9 mouse cellular contexts compared by ENCODE assay signal in the genomic region with DNA sequence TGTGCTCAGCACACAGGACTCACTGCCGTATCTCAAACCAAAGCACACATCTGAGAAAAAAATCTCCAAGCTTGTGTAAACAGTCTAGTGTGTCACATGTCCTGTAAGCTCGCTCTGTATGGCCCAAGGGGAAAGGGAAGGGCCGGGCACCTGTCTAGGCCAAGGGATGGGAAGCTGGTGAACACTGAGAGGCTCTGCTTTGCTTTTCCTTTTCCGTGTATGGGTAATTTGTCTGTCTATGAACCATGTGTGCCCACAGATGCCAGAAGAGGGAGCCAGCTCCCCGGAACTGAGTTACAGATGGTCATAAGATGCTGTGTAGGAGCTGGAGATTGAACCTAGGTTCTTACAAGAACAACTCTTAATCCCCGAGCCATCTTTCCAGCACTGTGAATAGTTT. TPM values are rescaled to one million over a fixed set of nuclear protein-coding genes. Genes with fewer than 3 reads are reported as not detected.
DNase-seq lines count a peak whose midpoint lies in the region; ATAC-seq and TF ChIP-seq lines count a peak whose summit lies in the region.
"Had no signal": no experiment of that assay in that cellular context is flagged by ENCODE, and none has a peak within 500 bp of the region (broad histone marks: within the 10 kb centered on the region; RNA-seq: fewer than 3 reads in every experiment).

No protein-coding gene starts in this region.

- TF ChIP-seq EP300 in stomach, postnatal 0 days (optimal IDR thresholded peaks at IDR 0.05), result no peak

- ATAC-seq in inflammation-experienced regulatory T-cells, adult 6 months, result peak; percentile 35
- peak; percentile 97 for ATAC-seq in stomach, postnatal 0 days (ENCODE audit: low FRiP score, low TSS enrichment)
- no peak for ATAC-seq in midbrain, embryonic 16.5 days

- DNase-seq in gastrocnemius, adult 2 months, result peak; percentile 43
- DNase-seq in gastrocnemius, adult 18-20 months (ENCODE audit: low spot score), result no peak
- DNase-seq in urinary bladder, postnatal 14 days (ENCODE audit: low spot score), result peak; percentile 62
- DNase-seq in urinary bladder, adult 2 months (ENCODE audit: low spot score), result no peak
- DNase-seq in lung, adult 2 months, result no peak
- peak; percentile 79 for DNase-seq in stomach, postnatal 0 days (ENCODE audit: low spot score)

- intact Hi-C loops in gastrocnemius, adult 2 months (cut with DNase I), result loop anchor here (10.0 kb wide), 1 partner anchor 401 kb away; no protein-coding TSS in a partner anchor

- TF ChIP-seq POLR2A in lung, adult 2 months (IDR thresholded peaks at IDR 0.05; ENCODE audit: borderline replicate concordance, extremely low read depth, low read depth, low read length), result no peak

- peaks cover 22% of the 10 kb centered on the region for H3K36me3 ChIP-seq in stomach, postnatal 0 days (ENCODE audit: control insufficient read depth, insufficient read depth, low read length)
- peaks cover 49% of the 10 kb centered on the region for H3K36me3 ChIP-seq in midbrain, embryonic 16.5 days (ENCODE audit: control insufficient read depth, insufficient read depth, low read length)

- 50% methylated on average over 6 of the region's 6 CpGs for WGBS in lung, adult 2 months
- WGBS in stomach, postnatal 0 days, result 55% methylated on average over 6 of the region's 6 CpGs
- WGBS in midbrain, embryonic 16.5 days, result 76% methylated on average over 6 of the region's 6 CpGs

- no peaks in the 10 kb centered on the region for H3K4me1 ChIP-seq in lung, adult 2 months (ENCODE audit: control insufficient read depth, insufficient read depth, low read length)
- no peaks in the 10 kb centered on the region for H3K4me1 ChIP-seq in stomach, postnatal 0 days (replicated peaks; ENCODE audit: control insufficient read depth, insufficient read depth)
- no peaks in the 10 kb centered on the region for H3K4me1 ChIP-seq in midbrain, embryonic 16.5 days (ENCODE audit: control insufficient read depth, insufficient read depth, low read length)

- H3K27me3 ChIP-seq in stomach, postnatal 0 days (ENCODE audit: control insufficient read depth, insufficient read depth, low read length), result no peaks in the 10 kb centered on the region
- no peaks in the 10 kb centered on the region for H3K27me3 ChIP-seq in midbrain, embryonic 16.5 days (ENCODE audit: control insufficient read depth, insufficient read depth, low read depth, low read length)

- H3K27ac ChIP-seq in gastrocnemius, adult 2 months, result no peak overlapping the region
- 0 out of 2 replicates have a peak overlapping the region, but pooled peaks have one; percentile 8 for H3K27ac ChIP-seq in stomach, postnatal 0 days (replicated peaks)
- H3K27ac ChIP-seq in midbrain, embryonic 16.5 days (ENCODE audit: low read length), result no peak overlapping the region

- peak; percentile 55 for TF ChIP-seq CTCF in gastrocnemius, adult 2 months (IDR thresholded peaks at IDR 0.05)
- TF ChIP-seq CTCF in lung, adult 2 months (IDR thresholded peaks at IDR 0.05; ENCODE audit: insufficient read depth, low read length), result peak; percentile 54
- peak; percentile 74 for TF ChIP-seq CTCF in stomach, postnatal 0 days (IDR thresholded peaks at IDR 0.05; ENCODE audit: low read depth)

- H3K9ac ChIP-seq in stomach, postnatal 0 days (ENCODE audit: low read length), result no peak overlapping the region
- no peak overlapping the region for H3K9ac ChIP-seq in midbrain, embryonic 16.5 days (ENCODE audit: low read depth, low read length)

- H3K4me3 ChIP-seq in gastrocnemius, adult 2 months, result no peak overlapping the region
- H3K4me3 ChIP-seq in lung, adult 2 months (replicated peaks; ENCODE audit: extremely low read depth, low read depth, low read length), result no peak overlapping the region
- no peak overlapping the region for H3K4me3 ChIP-seq in stomach, postnatal 0 days (ENCODE audit: low read depth, low read length)
- no peak overlapping the region for H3K4me3 ChIP-seq in midbrain, embryonic 16.5 days (ENCODE audit: low read depth, low read length)

- H3K9me3 ChIP-seq in stomach, postnatal 0 days (ENCODE audit: control insufficient read depth, low read length), result no peaks in the 10 kb centered on the region
- no peaks in the 10 kb centered on the region for H3K9me3 ChIP-seq in midbrain, embryonic 16.5 days (replicated peaks; ENCODE audit: control insufficient read depth, low read length, poor library complexity, severe bottlenecking)

- H3K4me2 ChIP-seq in stomach, postnatal 0 days (replicated peaks; ENCODE audit: low read depth), result no peak overlapping the region
- H3K4me2 ChIP-seq in midbrain, embryonic 16.5 days (ENCODE audit: low read length), result no peak overlapping the region

RNA-seq across cellular contexts. Expression of gene Usp39, which starts 18.7 kb away (rescaled TPM):
- total RNA-seq in gastrocnemius, adult 2 months (2021), result 10 to 100 TPM; 16.4 to 18.4 TPM
- 10 to 100 TPM; 17.9 to 20.2 TPM for total RNA-seq in gastrocnemius, adult 18-20 months (2021)
- 23.6 and 24.0 TPM in 2 replicates for polyA plus RNA-seq in urinary bladder, adult 2 months (2012; rRNA removed)
- polyA plus RNA-seq in inflammation-experienced regulatory T-cells, adult 6 months (2017; shearing (Covaris generic)), result 10 to 100 TPM; 16.5 to 26.1 (median 20.8) TPM
- 20.0 and 21.8 TPM in 2 replicates for polyA plus RNA-seq in lung, adult 2 months (2012; rRNA removed)
- 20.1 and 21.0 TPM in 2 replicates for polyA plus RNA-seq in stomach, postnatal 0 days (2015; fragmentation: Nextera tagmentation; extraction: Ambion mirVana)
- 39.0 and 40.0 TPM in 2 replicates for polyA plus RNA-seq in midbrain, embryonic 16.5 days (2015; fragmentation: Nextera tagmentation; extraction: Ambion mirVana)

RNA-seq across cellular contexts. Expression of gene 0610030E20Rik, which starts 20.8 kb away (rescaled TPM):
- 10 to 100 TPM; 10.1 to 11.7 TPM for total RNA-seq in gastrocnemius, adult 2 months (2021)
- 1 to 10 TPM; 7.2 to 8.0 TPM for total RNA-seq in gastrocnemius, adult 18-20 months (2021)
- polyA plus RNA-seq in urinary bladder, adult 2 months (2012; rRNA removed), result 28.1 and 37.6 TPM in 2 replicates
- polyA plus RNA-seq in inflammation-experienced regulatory T-cells, adult 6 months (2017; shearing (Covaris generic)), result 10 to 100 TPM; 18.2 to 25.5 (median 19.7) TPM
- 19.3 and 21.3 TPM in 2 replicates for polyA plus RNA-seq in lung, adult 2 months (2012; rRNA removed)
- polyA plus RNA-seq in stomach, postnatal 0 days (2015; fragmentation: Nextera tagmentation; extraction: Ambion mirVana), result 19.6 and 20.5 TPM in 2 replicates
- 16.5 TPM in 2 replicates for polyA plus RNA-seq in midbrain, embryonic 16.5 days (2015; fragmentation: Nextera tagmentation; extraction: Ambion mirVana)

RNA-seq across cellular contexts. Expression of gene Sftpb, which starts 21.9 kb away (rescaled TPM):
- total RNA-seq in gastrocnemius, adult 2 months (2021), result not detected
- not detected for total RNA-seq in gastrocnemius, adult 18-20 months (2021)
- not detected in 2 replicates for polyA plus RNA-seq in urinary bladder, adult 2 months (2012; rRNA removed)
- not detected for polyA plus RNA-seq in inflammation-experienced regulatory T-cells, adult 6 months (2017; shearing (Covaris generic))
- 5,575 and 7,301 TPM in 2 replicates for polyA plus RNA-seq in lung, adult 2 months (2012; rRNA removed)
- polyA plus RNA-seq in stomach, postnatal 0 days (2015; fragmentation: Nextera tagmentation; extraction: Ambion mirVana), result not detected in 2 replicates
- polyA plus RNA-seq in midbrain, embryonic 16.5 days (2015; fragmentation: Nextera tagmentation; extraction: Ambion mirVana), result 0.19 and 0.26 TPM in 2 replicates
- total RNA-seq: gastrocnemius, adult 8-10 months had no signal

RNA-seq across cellular contexts. Expression of gene Tmem150a, which starts 29.0 kb away (rescaled TPM):
- total RNA-seq in gastrocnemius, adult 2 months (2021), result 10 to 100 TPM; 21.0 to 24.2 TPM
- total RNA-seq in gastrocnemius, adult 18-20 months (2021), result 10 to 100 TPM; 22.4 to 24.2 TPM
- polyA plus RNA-seq in urinary bladder, adult 2 months (2012; rRNA removed), result 26.6 and 27.0 TPM in 2 replicates
- polyA plus RNA-seq in inflammation-experienced regulatory T-cells, adult 6 months (2017; shearing (Covaris generic)), result 1 to 10 TPM in 1 of 3 experiments, under 1 TPM in 2; 0.57 to 1.1 (median 0.67) TPM
- polyA plus RNA-seq in lung, adult 2 months (2012; rRNA removed), result 60.7 and 71.8 TPM in 2 replicates
- polyA plus RNA-seq in stomach, postnatal 0 days (2015; fragmentation: Nextera tagmentation; extraction: Ambion mirVana), result 7.7 and 8.4 TPM in 2 replicates
- 15.7 and 17.7 TPM in 2 replicates for polyA plus RNA-seq in midbrain, embryonic 16.5 days (2015; fragmentation: Nextera tagmentation; extraction: Ambion mirVana)

RNA-seq across cellular contexts. Expression of gene Rnf181, which starts 40.5 kb away (rescaled TPM):
- total RNA-seq in gastrocnemius, adult 2 months (2021), result 10 to 100 TPM; 24.9 to 26.6 TPM
- total RNA-seq in gastrocnemius, adult 18-20 months (2021), result 10 to 100 TPM; 27.0 to 27.6 TPM
- 88.8 and 100 TPM in 2 replicates for polyA plus RNA-seq in urinary bladder, adult 2 months (2012; rRNA removed)
- polyA plus RNA-seq in inflammation-experienced regulatory T-cells, adult 6 months (2017; shearing (Covaris generic)), result 100 to 1,000 TPM; 107 to 150 (median 144) TPM
- polyA plus RNA-seq in lung, adult 2 months (2012; rRNA removed), result 96.8 and 123 TPM in 2 replicates
- 136 and 137 TPM in 2 replicates for polyA plus RNA-seq in stomach, postnatal 0 days (2015; fragmentation: Nextera tagmentation; extraction: Ambion mirVana)
- 124 and 126 TPM in 2 replicates for polyA plus RNA-seq in midbrain, embryonic 16.5 days (2015; fragmentation: Nextera tagmentation; extraction: Ambion mirVana)

Comparison
In these comparisons a context has a peak if more than half of its experiments do, and no peak if none do; other contexts are left out.
1. DNase-seq: peak in gastrocnemius, adult 2 months (single experiment), urinary bladder, postnatal 14 days (single experiment) and stomach, postnatal 0 days (single experiment); none in gastrocnemius, adult 18-20 months (single experiment), urinary bladder, adult 2 months (single experiment) and lung, adult 2 months (single experiment).
2. RNA of gene Sftpb, which starts 21.9 kb away (polyA plus RNA-seq): 5,575 to 7,301 TPM in lung, adult 2 months; 0.19 to 0.26 TPM in midbrain, embryonic 16.5 days, not detected in urinary bladder, adult 2 months, not detected in inflammation-experienced regulatory T-cells, adult 6 months and not detected in stomach, postnatal 0 days; every median in the first group is over 1,000 times any median in the second.
3. Peak in every context shown above with its lines, with median percentiles within 50 percentile points of each other: CTCF ChIP-seq.